Mouse (Mus musculus): ENCODE results near the gene Gm10663. TPM values are rescaled to one million over a fixed set of nuclear protein-coding genes. Genes with fewer than 3 reads are reported as not detected.

The Gm10663 gene
- total RNA-seq (2021) = not detected
- long read RNA-seq, experiment 1 = 0 reads
- long read RNA-seq, experiment 2 = 0 reads

DNA sequence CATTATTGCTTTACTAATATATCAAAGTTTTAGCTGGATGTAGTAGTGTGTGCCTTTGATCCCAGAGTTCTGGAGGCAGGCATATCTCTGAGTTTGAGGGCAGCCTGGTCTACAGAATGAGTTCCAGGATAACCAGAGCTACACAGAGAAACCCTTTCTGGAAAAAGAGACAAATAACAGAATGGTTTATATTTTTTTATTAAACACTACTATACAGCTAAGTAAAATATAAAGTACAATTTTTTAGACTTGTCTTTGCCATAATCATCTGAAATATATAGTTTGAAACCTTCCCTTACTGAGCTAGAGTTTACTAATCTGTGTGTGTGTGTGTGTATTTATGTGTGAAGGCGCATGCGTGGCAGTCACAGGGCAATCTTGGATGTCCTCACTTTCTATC lies at the start of gene Gm10663:
TSS of gene Gm10663 (plus strand) at position 301 of the 400 bp plus-strand sequence.
- no peak for DNase-seq
- no peak within 1 kb of the TSS for H3K4me3 ChIP-seq
- no peak within 1 kb of the TSS for H3K27ac ChIP-seq
- intact Hi-C loops (cut with DNase I) = no loop called here
- TF ChIP-seq CTCF (IDR thresholded peaks at IDR 0.05) = no peak

DNA sequence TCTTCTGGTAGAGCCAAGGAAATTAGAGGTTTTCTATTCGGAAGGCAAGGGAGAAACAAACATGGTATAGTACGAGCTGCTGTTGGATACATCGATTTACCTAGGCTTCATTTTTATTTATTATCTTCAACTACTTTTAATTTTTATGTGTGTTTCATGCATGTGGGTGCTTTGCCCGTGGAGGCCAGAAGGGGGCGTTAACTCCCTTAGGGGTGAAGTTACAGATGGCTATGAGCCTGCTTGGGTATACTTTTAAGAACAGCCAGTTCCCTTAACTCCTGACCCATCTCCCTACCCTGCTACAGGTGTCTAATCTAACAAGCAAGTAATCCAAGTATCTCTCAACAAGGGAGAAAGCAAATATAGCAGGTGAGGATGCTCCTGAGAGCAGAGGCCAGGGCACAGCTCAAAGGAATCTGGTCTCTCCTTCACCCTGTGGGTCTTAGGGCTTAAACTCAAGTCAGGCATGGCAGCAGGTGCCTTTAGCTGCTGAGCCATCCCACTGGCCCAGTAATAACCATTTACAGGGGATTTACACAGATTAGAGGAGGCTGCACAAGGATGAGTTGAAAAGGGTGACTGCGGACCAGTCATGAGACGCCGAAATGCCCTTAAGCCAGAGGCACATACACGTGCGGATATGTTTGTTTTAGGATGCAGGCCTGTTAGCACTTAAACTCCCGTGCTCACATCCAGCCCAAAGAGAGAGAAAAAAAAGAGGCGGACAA lies 45.7 kb upstream of the Gm10663 start:
- no peak overlapping the region for H3K27ac ChIP-seq
- no peak for DNase-seq
- no peak for TF ChIP-seq CTCF (IDR thresholded peaks at IDR 0.05)
- no peak overlapping the region for H3K4me3 ChIP-seq
- intact Hi-C loops (cut with DNase I) = no loop called here

DNA sequence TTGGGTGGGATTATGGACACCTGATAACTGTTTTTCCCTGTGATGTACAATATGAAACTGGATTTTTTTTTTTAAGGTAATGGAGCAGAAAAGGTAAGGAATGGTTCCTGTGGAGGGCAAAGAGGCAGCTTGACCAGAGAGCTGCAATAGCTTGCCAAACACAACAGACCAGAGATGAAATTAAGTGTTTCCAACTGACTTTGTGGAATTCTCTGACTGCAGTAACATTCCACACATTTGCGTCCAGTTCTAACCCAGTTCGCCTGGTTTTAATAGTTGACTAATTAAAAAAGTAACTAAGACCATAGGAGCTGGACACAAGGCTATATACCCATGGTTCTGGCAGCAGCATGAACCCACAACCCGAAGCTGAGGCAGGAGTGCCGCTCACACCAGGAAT lies 45.1 kb upstream of the Gm10663 start:
- H3K4me3 ChIP-seq = no peak overlapping the region
- no peak for TF ChIP-seq CTCF (IDR thresholded peaks at IDR 0.05)
- no peak overlapping the region for H3K27ac ChIP-seq
- DNase-seq = no peak
- intact Hi-C loops (cut with DNase I) = no loop called here

DNA sequence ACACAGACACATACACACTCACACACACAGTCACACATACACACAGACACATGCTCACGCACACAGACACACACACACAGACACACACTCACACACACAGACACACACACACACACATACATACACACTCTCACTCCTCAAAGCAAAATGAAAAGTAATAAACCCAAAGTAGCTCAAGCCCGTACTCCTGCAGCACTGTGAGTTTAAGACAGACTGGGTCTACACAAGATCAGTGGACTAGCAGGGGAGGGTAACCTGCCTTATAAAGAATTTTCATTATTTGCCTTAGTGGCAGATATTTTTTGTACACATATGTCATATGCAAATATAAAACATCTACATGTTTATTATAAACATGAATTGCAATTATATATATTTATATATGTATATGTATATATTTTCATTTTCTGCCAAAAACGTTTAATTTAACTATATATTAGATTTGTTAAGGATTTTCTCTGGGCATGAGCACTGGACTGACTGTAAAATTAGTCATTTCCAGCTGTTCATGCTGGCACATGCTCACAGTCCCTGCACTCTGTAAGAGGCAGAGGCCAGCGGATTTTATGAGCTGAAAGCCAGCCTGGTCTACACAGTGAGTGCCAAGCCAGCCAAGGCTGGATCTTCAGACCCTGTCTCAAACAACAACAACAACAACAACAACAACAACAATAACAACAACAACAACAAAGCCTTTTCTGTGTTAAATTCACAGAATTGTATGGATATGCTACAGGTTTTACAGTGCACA lies 43.9 kb upstream of the Gm10663 start:
- no peak for DNase-seq
- intact Hi-C loops (cut with DNase I) = no loop called here
- H3K4me3 ChIP-seq = no peak overlapping the region

DNA sequence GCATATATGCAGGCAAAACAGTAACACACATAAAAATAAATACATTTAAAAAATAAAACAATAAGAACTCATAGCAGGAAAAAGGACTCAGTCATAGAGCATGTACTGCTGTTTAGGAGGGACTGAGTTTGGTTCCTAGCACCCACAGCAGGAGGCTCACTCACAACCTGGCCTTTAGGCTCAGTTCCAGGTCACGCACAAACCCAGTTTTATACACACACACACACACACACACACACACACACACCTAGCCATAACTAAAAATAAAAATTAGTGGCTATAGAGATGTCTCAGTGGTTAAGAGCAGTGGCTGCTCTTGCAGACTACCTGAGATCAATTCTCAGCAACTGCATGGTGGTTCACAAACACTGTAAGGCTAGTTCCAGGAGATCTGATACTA lies 42.7 kb upstream of the Gm10663 start:
- Histone ChIP-seq H3K27ac (no peak overlapping the region), H3K4me3 (no peak overlapping the region)
- TF ChIP-seq CTCF (IDR thresholded peaks at IDR 0.05) = no peak
- DNase-seq = no peak
- intact Hi-C loops (cut with DNase I) = no loop called here

More for the DNA sequence above, 43.9 kb upstream of the Gm10663 start:
- no peak overlapping the region for H3K27ac ChIP-seq
- no peak for TF ChIP-seq CTCF (IDR thresholded peaks at IDR 0.05)

DNA sequence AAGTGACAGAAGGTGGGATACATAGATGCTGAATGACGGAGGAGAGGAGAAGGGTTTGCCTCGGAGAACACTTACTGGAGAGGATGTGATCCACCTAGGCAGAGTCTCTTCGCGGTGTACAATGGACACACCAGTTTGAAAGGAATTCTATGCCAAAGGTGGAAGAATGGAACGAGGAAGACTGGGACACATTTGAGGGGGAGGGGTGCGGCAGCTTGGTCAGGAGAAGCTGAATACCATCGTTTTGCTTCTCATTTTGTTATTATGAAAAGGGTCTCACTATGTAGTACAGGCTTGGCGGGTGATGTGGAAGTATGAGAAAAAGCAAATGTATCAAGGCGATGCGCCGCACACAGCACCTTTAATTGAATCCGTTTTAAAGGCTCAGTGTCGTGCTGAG lies 41.8 kb upstream of the Gm10663 start:
- intact Hi-C loops (cut with DNase I) = no loop called here
- no peak for TF ChIP-seq CTCF (IDR thresholded peaks at IDR 0.05)
- no peak overlapping the region for H3K4me3 ChIP-seq
- H3K27ac ChIP-seq = no peak overlapping the region
- DNase-seq = no peak

DNA sequence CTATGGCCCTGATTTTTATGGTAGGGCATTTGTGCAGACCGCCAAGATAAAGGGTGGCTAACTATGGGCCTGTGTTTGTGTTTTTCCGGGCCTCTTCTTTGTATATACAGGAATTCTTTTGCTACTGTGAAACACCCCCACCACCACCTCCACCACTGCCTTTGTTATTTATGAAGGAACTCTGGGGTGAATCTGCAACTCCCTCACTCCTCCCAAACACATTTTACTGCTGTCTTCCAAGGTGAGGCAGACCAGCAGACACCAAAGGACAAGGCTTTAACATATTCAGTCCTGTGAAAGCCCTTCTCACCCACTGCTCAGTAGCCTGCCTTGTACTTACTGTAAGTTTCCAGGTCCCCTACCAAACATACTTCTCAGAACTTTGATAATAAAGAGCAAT lies 40.7 kb upstream of the Gm10663 start:
- intact Hi-C loops (cut with DNase I) = no loop called here
- TF ChIP-seq CTCF (IDR thresholded peaks at IDR 0.05) = no peak

DNA sequence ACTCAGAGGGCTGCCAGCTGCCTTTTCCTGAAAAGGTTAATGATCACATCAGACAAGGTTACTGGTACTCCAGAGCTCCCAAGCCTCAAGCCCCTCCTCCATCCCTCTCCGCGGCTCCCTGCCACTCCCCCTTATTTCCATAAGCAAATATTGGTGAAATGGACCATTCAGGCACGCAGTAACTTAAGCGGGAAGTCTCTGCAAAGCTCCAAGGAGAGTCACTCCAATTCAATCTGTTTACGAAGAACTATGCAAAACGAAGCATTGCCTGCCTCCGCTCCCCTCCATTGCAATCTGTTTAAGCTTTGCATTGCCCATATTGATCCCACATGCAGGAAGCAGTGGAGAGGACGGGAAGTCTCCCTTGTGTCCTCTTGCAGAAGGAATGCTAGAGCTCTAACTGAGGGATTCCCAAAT lies 37.7 kb upstream of the Gm10663 start, which contains the start of gene Apela:
TSS of gene Apela (minus strand) at position 220 of the 417 bp plus-strand sequence.
- no peak for DNase-seq
- H3K4me3 ChIP-seq = no peak within 1 kb of the TSS
- no peak for TF ChIP-seq CTCF (IDR thresholded peaks at IDR 0.05)
- intact Hi-C loops (cut with DNase I) = no loop called here
- H3K27ac ChIP-seq = no peak within 1 kb of the TSS

More for the DNA sequence above, 40.7 kb upstream of the Gm10663 start:
- no peak overlapping the region for H3K4me3 ChIP-seq
- H3K27ac ChIP-seq = no peak overlapping the region
- DNase-seq = no peak

DNA sequence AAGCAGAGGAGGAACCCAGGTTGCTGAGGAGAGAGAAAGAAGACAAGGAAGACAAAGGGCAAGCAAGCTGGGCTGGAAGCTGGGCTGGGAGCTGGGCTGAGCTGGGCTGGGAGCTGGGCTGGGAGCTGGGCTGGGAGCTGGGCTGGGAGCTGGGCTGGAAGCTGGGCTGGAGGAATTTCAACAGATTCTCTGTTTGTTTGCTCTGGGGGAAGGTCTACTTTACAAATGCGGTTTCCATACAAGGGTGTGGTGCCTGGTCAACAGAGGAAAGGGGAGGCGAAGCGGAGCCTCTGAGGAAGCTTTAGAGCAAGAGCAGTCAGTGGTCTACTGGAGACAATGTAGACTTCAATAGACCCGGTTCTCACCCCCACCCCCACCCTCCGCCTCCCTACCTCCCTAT lies 28.3 kb upstream of the Gm10663 start:
- no peak for TF ChIP-seq CTCF (IDR thresholded peaks at IDR 0.05)
- DNase-seq = no peak
- H3K27ac ChIP-seq = no peak overlapping the region
- intact Hi-C loops (cut with DNase I) = no loop called here
- H3K4me3 ChIP-seq = no peak overlapping the region

DNA sequence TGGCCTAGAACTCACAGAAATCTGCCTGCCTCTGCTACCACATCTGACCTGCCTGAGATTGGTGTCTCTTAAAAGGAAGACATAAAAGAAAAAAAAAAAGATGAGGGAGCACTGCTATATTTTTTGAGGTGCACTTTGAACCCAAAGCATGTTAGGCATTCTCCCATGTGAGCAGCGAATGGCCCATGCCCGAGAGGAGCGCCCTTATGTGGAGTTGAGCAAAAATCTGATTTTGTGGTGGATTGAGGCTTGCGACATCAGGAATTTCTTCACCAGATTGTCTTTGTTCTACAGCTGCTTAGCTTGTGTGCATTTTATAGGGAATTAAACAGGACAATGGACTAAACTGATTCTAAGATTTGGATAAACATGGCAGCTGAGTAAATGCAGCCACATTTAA lies 27.6 kb upstream of the Gm10663 start:
- intact Hi-C loops (cut with DNase I) = no loop called here
- TF ChIP-seq CTCF (IDR thresholded peaks at IDR 0.05) = no peak
- Histone ChIP-seq H3K27ac (no peak overlapping the region), H3K4me3 (no peak overlapping the region)
- DNase-seq = no peak

DNA sequence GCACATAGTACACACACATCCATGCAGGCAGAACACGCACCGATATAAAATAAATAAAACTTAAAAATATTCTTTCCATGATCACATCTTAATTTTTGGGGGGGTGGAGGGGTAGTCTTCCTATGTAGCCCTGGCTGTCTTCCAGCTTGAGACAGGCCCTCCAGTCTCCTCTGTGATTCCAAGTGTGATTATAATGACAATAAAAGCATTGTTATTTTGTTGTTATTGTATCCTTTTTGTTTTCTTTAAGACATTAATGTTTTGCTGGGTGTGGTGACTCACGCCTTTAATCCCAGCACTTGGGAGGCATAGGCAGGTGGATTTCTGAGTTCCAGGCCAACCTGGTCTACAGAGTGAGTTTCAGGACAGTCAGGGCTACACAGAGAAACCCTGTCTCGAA lies 27.0 kb upstream of the Gm10663 start:
- no peak overlapping the region for H3K4me3 ChIP-seq
- DNase-seq = no peak
- TF ChIP-seq CTCF (IDR thresholded peaks at IDR 0.05) = no peak
- H3K27ac ChIP-seq = no peak overlapping the region
- intact Hi-C loops (cut with DNase I) = no loop called here

DNA sequence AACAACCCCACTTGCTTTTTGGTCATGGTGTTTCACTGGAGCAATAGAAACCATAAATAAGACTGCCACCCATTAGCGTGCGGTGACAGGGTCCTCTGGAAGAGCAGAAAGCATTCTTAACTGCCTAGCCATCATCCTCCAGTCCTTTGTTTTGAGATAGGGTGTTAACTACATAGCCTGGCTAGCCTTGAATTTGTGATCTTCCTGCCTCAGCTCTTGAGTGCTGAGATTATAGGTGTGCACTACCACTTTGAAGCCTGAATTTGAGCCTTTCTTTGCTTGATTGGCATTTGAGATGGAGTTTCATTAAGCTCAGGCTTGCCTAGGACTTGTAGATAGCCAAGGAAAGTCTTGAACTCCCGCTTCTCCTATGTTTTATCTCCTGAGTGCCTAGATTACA lies 21.3 kb upstream of the Gm10663 start:
- H3K27ac ChIP-seq = no peak overlapping the region
- DNase-seq = no peak
- H3K4me3 ChIP-seq = no peak overlapping the region
- no peak for TF ChIP-seq CTCF (IDR thresholded peaks at IDR 0.05)
- intact Hi-C loops (cut with DNase I) = no loop called here

DNA sequence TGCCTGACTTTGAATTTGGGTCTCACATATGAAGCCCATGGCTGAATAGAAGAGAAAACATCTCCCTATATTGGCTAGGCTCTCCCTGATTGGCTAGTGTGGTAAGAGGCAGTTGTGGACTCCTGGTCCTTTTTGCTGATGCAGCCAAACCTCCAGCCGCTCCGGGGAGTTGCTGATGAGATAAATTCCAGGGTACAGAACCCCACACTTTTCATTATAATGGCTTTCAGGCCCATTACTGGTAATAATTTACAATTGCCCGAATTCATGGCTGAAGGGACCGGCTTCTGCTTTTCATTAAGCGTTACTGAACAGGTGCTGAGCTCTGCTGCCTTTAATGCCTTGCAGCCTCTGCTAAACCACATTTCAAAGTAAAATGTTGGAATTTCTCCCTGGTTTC lies 20.9 kb upstream of the Gm10663 start:
- intact Hi-C loops (cut with DNase I) = no loop called here
- Histone ChIP-seq H3K27ac (no peak overlapping the region), H3K4me3 (no peak overlapping the region)
- no peak for TF ChIP-seq CTCF (IDR thresholded peaks at IDR 0.05)
- DNase-seq = no peak
